Mouse (Mus musculus) large intestine, adult 2 months (tissue): ENCODE data around the gene Nell1. TPM values are rescaled to one million over a fixed set of nuclear protein-coding genes. Genes with fewer than 3 reads are reported as not detected.

Experiments
- DNase-seq: peaks from one replicate; pipeline ENCODE4 v3.0.0-alpha.2; 2012; ENCODE audit warnings: low read depth, low spot score
- WGBS: fragments of 180-500 bp; shearing (Covaris S2); methylation state at CpG from one replicate; pipeline ENCODE4 v1.1.7; 2018; 5-methylcytosine and 5-hydroxymethylcytosine counted together
- polyA plus RNA-seq: library from polyadenylated mRNA; depleted of rRNA; stranded (reverse); fragments of >200 nt; gene quantifications from 2 replicates; pipeline ENCODE4 v1.2.3, GENCODE M21; 2012; rRNA removed

The Nell1 gene
- polyA plus RNA-seq, 1 experiment: 0.38 TPM

- 72% methylated on average over 3 of the region's 3 CpGs for WGBS
- no peak for DNase-seq
These were observed 780.9 kb downstream of the Nell1 start for GRCm38 (mm10) chr7:50755516-50755915.

- WGBS: 78% methylated on average over 5 of the region's 5 CpGs
- no peak for DNase-seq
These were observed 781.7 kb downstream of the Nell1 start for GRCm38 (mm10) chr7:50756409-50756808.

- no peak for DNase-seq
These were observed 798.9 kb downstream of the Nell1 start for GRCm38 (mm10) chr7:50773516-50773915.

- 76% methylated on average over 1 of the region's 1 CpGs for WGBS
- no peak for DNase-seq
These were observed 806.4 kb downstream of the Nell1 start for GRCm38 (mm10) chr7:50781105-50781504.

GRCm38 (mm10) chr7:50783652-50784051 lies 809.0 kb downstream of the Nell1 start:
- DNase-seq: no peak
- 64% methylated on average over 1 of the region's 1 CpGs for WGBS

GRCm38 (mm10) chr7:50826180-50826579 lies 851.5 kb downstream of the Nell1 start:
- DNase-seq: no peak
- 40% methylated on average over 7 of the region's 7 CpGs for WGBS

- DNase-seq: no peak
- 51% methylated on average over 3 of the region's 3 CpGs for WGBS
These were observed 858.1 kb downstream of the Nell1 start for GRCm38 (mm10) chr7:50832799-50833198.

- no peak for DNase-seq
These were observed 868.0 kb downstream of the Nell1 start for GRCm38 (mm10) chr7:50842646-50843045.

- no peak for DNase-seq
- 75% methylated on average over 1 of the region's 1 CpGs for WGBS
These were observed 873.3 kb downstream of the Nell1 start for GRCm38 (mm10) chr7:50847921-50848320.

GRCm38 (mm10) chr7:50850271-50850670 lies 875.6 kb downstream of the Nell1 start:
- 67% methylated on average over 1 of the region's 1 CpGs for WGBS
- DNase-seq: no peak

GRCm38 (mm10) chr7:50870181-50870580 lies 895.5 kb downstream of the Nell1 start:
- no peak for DNase-seq
- 33% methylated on average over 1 of the region's 1 CpGs for WGBS

- 49% methylated on average over 3 of the region's 3 CpGs for WGBS
- DNase-seq: no peak
These were observed 913.0 kb downstream of the Nell1 start for GRCm38 (mm10) chr7:50887625-50888024.

- no peak for DNase-seq
- WGBS: 63% methylated on average over 6 of the region's 6 CpGs
These were observed 925.0 kb downstream of the Nell1 start for GRCm38 (mm10) chr7:50899541-50900088.

Other genes with a start within 250 kb of the Nell1 start
- gene Htatip2, start 215.7 kb upstream of the Nell1 start, polyA plus RNA-seq: 14.1 and 16.6 TPM in 2 replicates
- gene Prmt3, start 196.5 kb upstream of the Nell1 start, polyA plus RNA-seq: 9.0 and 9.6 TPM in 2 replicates
- not detected in 2 replicates for gene Slc6a5, start 64.7 kb upstream of the Nell1 start, polyA plus RNA-seq